Mouse (Mus musculus): Measurements from ENCODE around the gene Galnt11. TPM values are rescaled to one million over a fixed set of nuclear protein-coding genes. Genes with fewer than 3 reads are reported as not detected.
"Not testable (repeated sequence)": the region's sequence is repeated elsewhere in the genome, so short reads cannot be mapped to it uniquely, and the experiment has no call there.

The Galnt11 gene
- polyA plus RNA-seq, 1 experiment from 2014 or later, result 35.0 TPM

DNA sequence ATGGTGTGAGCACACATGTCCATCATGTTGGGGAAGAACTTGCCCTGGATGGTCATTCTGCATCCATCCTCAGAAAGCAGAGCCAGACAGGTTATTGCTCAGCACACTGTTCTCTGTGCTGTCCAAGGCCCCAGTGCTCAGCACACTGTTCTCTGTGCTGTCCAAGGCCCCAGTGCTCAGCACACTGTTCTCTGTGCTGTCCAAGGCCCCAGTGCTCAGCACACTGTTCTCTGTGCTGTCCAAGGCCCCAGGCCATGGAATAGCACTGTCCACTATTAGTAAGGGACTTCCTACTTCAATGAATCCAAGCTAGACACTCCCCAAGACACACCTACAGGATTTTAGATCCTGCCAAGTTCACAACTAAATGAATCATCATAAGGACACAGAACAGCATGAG is 8.5 kb upstream of the Galnt11 start:
- H3K9ac ChIP-seq (replicated peaks); H3K4me3 ChIP-seq (replicated peaks); H3K4me2 ChIP-seq; H3K4me1 ChIP-seq (replicated peaks); ATAC-seq (ENCODE audit: insufficient number of reproducible peaks, insufficient read depth, low FRiP score, low TSS enrichment, low read depth); H3K27ac ChIP-seq; H3K9me3 ChIP-seq; H3K27me3 ChIP-seq; H3K36me3 ChIP-seq: not testable (repeated sequence)

GRCm38 (mm10) chr5:25215006-25215405 is 6.7 kb upstream of the Galnt11 start:
- no peaks in the 10 kb centered on the region for H3K27me3 ChIP-seq
- ATAC-seq (ENCODE audit: insufficient number of reproducible peaks, insufficient read depth, low FRiP score, low TSS enrichment, low read depth), result no peak
- H3K4me3 ChIP-seq (replicated peaks), result no peak overlapping the region
- H3K4me1 ChIP-seq (replicated peaks), result no peaks in the 10 kb centered on the region
- H3K27ac ChIP-seq, result no peak overlapping the region
- WGBS, result 81% methylated on average over 6 of the region's 6 CpGs
- no peak overlapping the region for H3K4me2 ChIP-seq
- no peaks in the 10 kb centered on the region for H3K9me3 ChIP-seq
- no peak overlapping the region for H3K9ac ChIP-seq (replicated peaks)
- no peaks in the 10 kb centered on the region for H3K36me3 ChIP-seq

- peak; percentile 94 for ATAC-seq (ENCODE audit: insufficient number of reproducible peaks, insufficient read depth, low FRiP score, low TSS enrichment, low read depth)
- H3K4me3 ChIP-seq (replicated peaks), result peak within 1 kb of the TSS; percentile 71
- peak within 1 kb of the TSS; percentile 90 for H3K9ac ChIP-seq (replicated peaks)
- H3K27me3 ChIP-seq, result no peaks in the 10 kb centered on the region
- 0 out of 2 replicates have a peak, but pooled peaks cover 3% of the 10 kb centered on the region for H3K36me3 ChIP-seq
- H3K4me2 ChIP-seq, result peak within 1 kb of the TSS; percentile 61
- no peaks in the 10 kb centered on the region for H3K9me3 ChIP-seq
- 4% methylated on average over 72 of the region's 72 CpGs for WGBS
- H3K4me1 ChIP-seq (replicated peaks), result peaks cover 11% of the 10 kb centered on the region; the same call in 1 of the 2 replicates
- H3K27ac ChIP-seq, result peak within 1 kb of the TSS; percentile 88
These were observed 1.3 kb downstream of the Galnt11 start, which contains the start of gene E130116L18Rik for GRCm38 (mm10) chr5:25222752-25223702. TSS of gene E130116L18Rik (minus strand) at chr5:25223153.

GRCm38 (mm10) chr5:25224377-25224776 is 2.7 kb downstream of the Galnt11 start:
- H3K9me3 ChIP-seq; ATAC-seq (ENCODE audit: insufficient number of reproducible peaks, insufficient read depth, low FRiP score, low TSS enrichment, low read depth); H3K9ac ChIP-seq (replicated peaks); H3K4me3 ChIP-seq (replicated peaks); H3K27me3 ChIP-seq; H3K4me2 ChIP-seq; H3K27ac ChIP-seq: not testable (repeated sequence)
- 100% methylated on average over 1 of the region's 1 CpGs for WGBS
- Histone ChIP-seq H3K4me1 (replicated peaks) (peaks cover 11% of the 10 kb centered on the region; the same call in 1 of the 2 replicates), H3K36me3 (peaks cover 11% of the 10 kb centered on the region)

- no peaks in the 10 kb centered on the region for H3K9me3 ChIP-seq
- no peaks in the 10 kb centered on the region for H3K4me1 ChIP-seq (replicated peaks)
- no peaks in the 10 kb centered on the region for H3K27me3 ChIP-seq
- ATAC-seq (ENCODE audit: insufficient number of reproducible peaks, insufficient read depth, low FRiP score, low TSS enrichment, low read depth), result no peak
- WGBS, result 90% methylated on average over 6 of the region's 6 CpGs
- H3K36me3 ChIP-seq, result peaks cover 15% of the 10 kb centered on the region
- H3K4me3 ChIP-seq (replicated peaks), result no peak overlapping the region
- H3K27ac ChIP-seq, result no peak overlapping the region
- no peak overlapping the region for H3K9ac ChIP-seq (replicated peaks)
- no peak overlapping the region for H3K4me2 ChIP-seq
These were observed 21.4 kb downstream of the Galnt11 start for GRCm38 (mm10) chr5:25243101-25243500.

DNA sequence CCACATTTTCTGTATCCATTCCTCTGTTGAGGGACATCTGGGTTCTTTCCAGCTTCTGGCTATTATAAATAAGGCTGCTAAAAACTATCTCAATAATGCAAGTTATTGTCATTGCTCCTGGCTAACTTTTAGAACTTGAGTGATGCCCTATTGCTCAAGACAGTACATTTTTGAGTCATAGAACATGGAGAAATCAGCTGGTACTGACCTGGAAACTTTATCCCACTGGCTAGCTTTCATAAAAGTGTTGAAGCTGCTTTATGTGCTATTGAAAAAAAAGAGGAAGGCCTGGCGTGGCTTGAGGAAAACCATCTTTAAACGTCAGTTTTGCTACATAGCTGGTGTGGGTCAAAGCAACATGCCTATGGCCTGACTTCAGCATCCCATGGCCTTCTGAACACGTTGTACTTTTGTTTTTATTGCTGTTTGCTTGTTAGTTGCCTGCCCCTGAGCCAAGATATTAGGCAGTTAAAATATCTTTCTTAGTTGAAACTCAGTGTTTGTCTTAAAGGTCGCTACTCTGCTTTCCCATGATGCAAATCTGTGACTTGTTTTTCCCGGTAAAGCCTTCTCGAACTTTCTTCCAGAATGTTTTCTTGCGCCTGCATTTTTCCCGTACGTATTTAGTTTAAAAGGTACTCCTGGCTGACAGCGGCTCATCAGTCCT is 24.2 kb downstream of the Galnt11 start:
- H3K4me3 ChIP-seq (replicated peaks), result no peak overlapping the region
- H3K4me1 ChIP-seq (replicated peaks), result no peaks in the 10 kb centered on the region
- no peaks in the 10 kb centered on the region for H3K9me3 ChIP-seq
- no peak for ATAC-seq (ENCODE audit: insufficient number of reproducible peaks, insufficient read depth, low FRiP score, low TSS enrichment, low read depth)
- H3K36me3 ChIP-seq, result peaks cover 32% of the 10 kb centered on the region
- H3K4me2 ChIP-seq, result no peak overlapping the region
- no peak overlapping the region for H3K9ac ChIP-seq (replicated peaks)
- H3K27me3 ChIP-seq, result no peaks in the 10 kb centered on the region
- H3K27ac ChIP-seq, result no peak overlapping the region
- WGBS, result 81% methylated on average over 10 of the region's 10 CpGs

DNA sequence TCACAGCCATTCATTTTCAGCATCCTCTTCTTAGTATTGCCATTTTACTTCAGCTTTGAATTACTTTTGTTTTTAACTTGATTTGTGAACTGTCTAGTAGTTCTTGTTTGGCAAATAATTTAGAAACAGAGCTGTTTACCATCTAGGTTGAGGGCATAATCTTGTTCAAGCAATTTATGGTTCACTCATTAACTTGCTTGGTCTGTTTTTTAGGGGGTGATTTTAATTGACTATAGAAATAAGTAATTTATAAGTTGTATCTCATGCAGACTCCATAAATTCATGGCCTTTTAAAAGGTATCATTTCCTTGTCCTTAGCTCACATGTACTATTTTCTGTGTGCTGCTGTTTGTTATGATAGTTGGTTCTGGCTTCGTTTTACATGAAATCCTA is 24.8 kb downstream of the Galnt11 start:
- ATAC-seq (ENCODE audit: insufficient number of reproducible peaks, insufficient read depth, low FRiP score, low TSS enrichment, low read depth), result no peak
- no peak overlapping the region for H3K4me2 ChIP-seq
- 72% methylated on average over 1 of the region's 1 CpGs for WGBS

GRCm38 (mm10) chr5:25247036-25247435 is 25.3 kb downstream of the Galnt11 start:
- H3K36me3 ChIP-seq, result peaks cover 40% of the 10 kb centered on the region
- no peak overlapping the region for H3K27ac ChIP-seq
- H3K9me3 ChIP-seq, result no peaks in the 10 kb centered on the region
- H3K4me2 ChIP-seq, result no peak overlapping the region
- no peak overlapping the region for H3K4me3 ChIP-seq (replicated peaks)
- H3K9ac ChIP-seq (replicated peaks), result no peak overlapping the region
- H3K27me3 ChIP-seq, result no peaks in the 10 kb centered on the region
- ATAC-seq (ENCODE audit: insufficient number of reproducible peaks, insufficient read depth, low FRiP score, low TSS enrichment, low read depth), result no peak
- H3K4me1 ChIP-seq (replicated peaks), result no peaks in the 10 kb centered on the region
- 84% methylated on average over 3 of the region's 3 CpGs for WGBS

More for the DNA sequence above, 24.8 kb downstream of the Galnt11 start:
- H3K27me3 ChIP-seq, result no peaks in the 10 kb centered on the region
- H3K4me3 ChIP-seq (replicated peaks), result no peak overlapping the region
- no peaks in the 10 kb centered on the region for H3K4me1 ChIP-seq (replicated peaks)
- no peaks in the 10 kb centered on the region for H3K9me3 ChIP-seq
- no peak overlapping the region for H3K27ac ChIP-seq
- H3K36me3 ChIP-seq, result peaks cover 35% of the 10 kb centered on the region
- H3K9ac ChIP-seq (replicated peaks), result no peak overlapping the region

- H3K27ac ChIP-seq, result no peak overlapping the region
- H3K4me2 ChIP-seq, result no peak overlapping the region
- no peak overlapping the region for H3K4me3 ChIP-seq (replicated peaks)
- H3K36me3 ChIP-seq, result peaks cover 81% of the 10 kb centered on the region
- 82% methylated on average over 2 of the region's 2 CpGs for WGBS
- H3K9me3 ChIP-seq, result no peaks in the 10 kb centered on the region
- no peaks in the 10 kb centered on the region for H3K4me1 ChIP-seq (replicated peaks)
- no peak for ATAC-seq (ENCODE audit: insufficient number of reproducible peaks, insufficient read depth, low FRiP score, low TSS enrichment, low read depth)
- H3K27me3 ChIP-seq, result no peaks in the 10 kb centered on the region
- no peak overlapping the region for H3K9ac ChIP-seq (replicated peaks)
These were observed 30.7 kb downstream of the Galnt11 start for GRCm38 (mm10) chr5:25252423-25252822.

- 90% methylated on average over 8 of the region's 8 CpGs for WGBS
- H3K4me2 ChIP-seq, result no peak overlapping the region
- peaks cover 86% of the 10 kb centered on the region for H3K36me3 ChIP-seq
- ATAC-seq (ENCODE audit: insufficient number of reproducible peaks, insufficient read depth, low FRiP score, low TSS enrichment, low read depth), result no peak
- no peak overlapping the region for H3K4me3 ChIP-seq (replicated peaks)
- H3K9me3 ChIP-seq, result no peaks in the 10 kb centered on the region
- H3K27me3 ChIP-seq, result no peaks in the 10 kb centered on the region
- no peaks in the 10 kb centered on the region for H3K4me1 ChIP-seq (replicated peaks)
- no peak overlapping the region for H3K9ac ChIP-seq (replicated peaks)
- H3K27ac ChIP-seq, result no peak overlapping the region
These were observed 31.3 kb downstream of the Galnt11 start for GRCm38 (mm10) chr5:25252825-25253544.

DNA sequence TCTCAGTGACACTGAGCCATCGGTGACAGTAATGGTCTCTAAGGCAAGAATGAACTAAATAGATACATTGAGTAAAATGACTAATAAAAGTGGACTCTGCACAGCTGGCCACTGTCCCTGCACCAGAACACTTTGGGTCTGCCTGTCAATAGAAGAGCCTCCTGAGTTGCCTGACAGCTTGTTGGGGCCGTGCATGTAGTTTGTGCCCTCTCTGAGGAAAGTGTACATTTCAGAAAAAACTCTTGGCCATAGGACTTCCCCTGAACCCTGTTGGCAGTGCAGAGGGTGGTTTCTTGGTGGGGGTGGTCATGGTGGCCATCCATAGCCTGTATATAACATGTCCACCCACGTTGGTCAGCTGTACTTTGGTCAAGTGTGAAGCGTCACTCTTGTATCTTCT is 32.8 kb downstream of the Galnt11 start:
- peaks cover 91% of the 10 kb centered on the region for H3K36me3 ChIP-seq
- ATAC-seq (ENCODE audit: insufficient number of reproducible peaks, insufficient read depth, low FRiP score, low TSS enrichment, low read depth), result no peak

More for the DNA sequence above, 32.8 kb downstream of the Galnt11 start:
- Histone ChIP-seq H3K9me3 (no peaks in the 10 kb centered on the region), H3K4me2 (no peak overlapping the region), H3K27me3 (no peaks in the 10 kb centered on the region), H3K4me3 (replicated peaks) (no peak overlapping the region), H3K9ac (replicated peaks) (no peak overlapping the region), H3K4me1 (replicated peaks) (no peaks in the 10 kb centered on the region), H3K27ac (no peak overlapping the region)
- WGBS, result 91% methylated on average over 4 of the region's 4 CpGs

Measured in limb, embryonic 12.5 days (tissue).